Comparison of ENCODE assay signal across 8 mouse cellular contexts in genomic region chr13:63332576-63333300, GRCm38 (mm10).
DNase-seq lines count a peak whose midpoint lies in the region; ATAC-seq lines count a peak whose summit lies in the region.

No protein-coding gene starts in this region.

- DNase-seq in hindbrain, embryonic 10.5 days (ENCODE audit: low spot score) = peak; percentile 56
- peak; percentile 63 to 68 for DNase-seq in B cell, adult 2 months
- DNase-seq in NIH3T3 (ENCODE audit: low read depth) = peak; percentile 78
- DNase-seq in embryonic facial prominence, embryonic 11.5 days (ENCODE audit: low spot score) = peak; percentile 82
- peak; percentile 74 for DNase-seq in layer of hippocampus, adult 9-10 months (ENCODE audit: low spot score)
- peak; percentile 82 for DNase-seq in lung, postnatal 36 days
- DNase-seq in urinary bladder, adult 2 months (ENCODE audit: low spot score) = no peak

- no peaks in the 10 kb centered on the region for H3K27me3 ChIP-seq in hindbrain, embryonic 10.5 days (ENCODE audit: insufficient read depth, poor library complexity, severe bottlenecking)
- peaks cover under 1% of the 10 kb centered on the region; the same call in 1 of the 2 replicates for H3K27me3 ChIP-seq in hindbrain, embryonic 13.5 days
- H3K27me3 ChIP-seq in embryonic facial prominence, embryonic 11.5 days (ENCODE audit: control insufficient read depth, insufficient read depth, low read length) = no peaks in the 10 kb centered on the region

- no peaks in the 10 kb centered on the region for H3K9me3 ChIP-seq in hindbrain, embryonic 10.5 days
- no peaks in the 10 kb centered on the region for H3K9me3 ChIP-seq in hindbrain, embryonic 13.5 days
- H3K9me3 ChIP-seq in embryonic facial prominence, embryonic 11.5 days (replicated peaks; ENCODE audit: control insufficient read depth, low read length) = no peaks in the 10 kb centered on the region

- no peak overlapping the region for H3K27ac ChIP-seq in hindbrain, embryonic 10.5 days
- no peak overlapping the region for H3K27ac ChIP-seq in hindbrain, embryonic 13.5 days
- H3K27ac ChIP-seq in embryonic facial prominence, embryonic 11.5 days (replicated peaks; ENCODE audit: low read depth, low read length) = no peak overlapping the region

- H3K4me1 ChIP-seq in hindbrain, embryonic 10.5 days (replicated peaks) = peaks cover 47% of the 10 kb centered on the region
- peaks cover 27% of the 10 kb centered on the region for H3K4me1 ChIP-seq in hindbrain, embryonic 13.5 days (replicated peaks)
- H3K4me1 ChIP-seq in embryonic facial prominence, embryonic 11.5 days (ENCODE audit: control insufficient read depth, insufficient read depth, low read length) = no peaks in the 10 kb centered on the region; the same call in none of the 2 replicates

- H3K4me2 ChIP-seq in hindbrain, embryonic 13.5 days = no peak overlapping the region
- H3K4me2 ChIP-seq in embryonic facial prominence, embryonic 11.5 days (ENCODE audit: low read depth, low read length) = no peak overlapping the region

- no peak for ATAC-seq in hindbrain, embryonic 13.5 days (ENCODE audit: low FRiP score)
- no peak for ATAC-seq in embryonic facial prominence, embryonic 11.5 days (replicated peaks; ENCODE audit: insufficient number of reproducible peaks, low FRiP score, low TSS enrichment, low read depth)

- no peak overlapping the region for H3K4me3 ChIP-seq in hindbrain, embryonic 10.5 days
- no peak overlapping the region for H3K4me3 ChIP-seq in hindbrain, embryonic 13.5 days
- H3K4me3 ChIP-seq in embryonic facial prominence, embryonic 11.5 days (ENCODE audit: low read depth, low read length) = no peak overlapping the region

- H3K36me3 ChIP-seq in hindbrain, embryonic 10.5 days = no peaks in the 10 kb centered on the region
- H3K36me3 ChIP-seq in hindbrain, embryonic 13.5 days = no peaks in the 10 kb centered on the region
- H3K36me3 ChIP-seq in embryonic facial prominence, embryonic 11.5 days (replicated peaks; ENCODE audit: control insufficient read depth, insufficient read depth, low read depth, low read length) = no peaks in the 10 kb centered on the region

- no peak overlapping the region for H3K9ac ChIP-seq in hindbrain, embryonic 13.5 days
- no peak overlapping the region for H3K9ac ChIP-seq in embryonic facial prominence, embryonic 11.5 days (replicated peaks; ENCODE audit: low read length)

- 54% methylated on average over 4 of the region's 4 CpGs for WGBS in hindbrain, embryonic 10.5 days
- 53% methylated on average over 4 of the region's 4 CpGs for WGBS in hindbrain, embryonic 13.5 days
- 45% methylated on average over 4 of the region's 4 CpGs for WGBS in embryonic facial prominence, embryonic 11.5 days
